Mouse (Mus musculus) layer of hippocampus, postnatal 36 days (tissue): ENCODE data around the gene Il17rc. TPM values are rescaled to one million over a fixed set of nuclear protein-coding genes. Genes with fewer than 3 reads are reported as not detected.

Experiments
- DNase-seq, 2 experiments: peaks; one replicate each; pipeline ENCODE4 v3.0.0; 2022
- total RNA-seq, 2 experiments: library from RNA; stranded (reverse); gene quantifications; 2 replicates each; pipeline ENCODE4 v1.2.3; 2021

Gene Il17rc
- total RNA-seq, 2 experiments from 2014 or later = 6.4 to 9.7 TPM

DNA sequence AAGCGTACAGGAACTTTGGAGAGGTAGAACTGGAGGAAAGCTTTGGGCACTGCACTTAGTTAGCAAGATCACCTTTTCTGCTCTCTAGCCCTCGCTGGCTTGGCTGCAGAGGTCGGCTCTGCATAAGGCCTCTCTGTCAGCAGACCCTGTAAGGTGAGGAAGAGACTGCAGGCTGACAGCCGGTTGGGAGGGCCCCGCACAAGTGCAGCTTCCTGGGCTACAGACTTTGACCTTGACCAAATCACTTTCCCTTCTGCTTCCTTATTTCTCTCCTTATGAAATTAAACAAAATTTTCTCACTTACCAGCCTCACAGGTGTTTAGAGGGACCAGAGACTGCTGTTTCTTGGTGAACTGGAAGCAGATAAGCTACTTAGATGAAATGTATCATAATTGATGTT is 16.2 kb upstream of the Il17rc start:
- DNase-seq = no peak

DNA sequence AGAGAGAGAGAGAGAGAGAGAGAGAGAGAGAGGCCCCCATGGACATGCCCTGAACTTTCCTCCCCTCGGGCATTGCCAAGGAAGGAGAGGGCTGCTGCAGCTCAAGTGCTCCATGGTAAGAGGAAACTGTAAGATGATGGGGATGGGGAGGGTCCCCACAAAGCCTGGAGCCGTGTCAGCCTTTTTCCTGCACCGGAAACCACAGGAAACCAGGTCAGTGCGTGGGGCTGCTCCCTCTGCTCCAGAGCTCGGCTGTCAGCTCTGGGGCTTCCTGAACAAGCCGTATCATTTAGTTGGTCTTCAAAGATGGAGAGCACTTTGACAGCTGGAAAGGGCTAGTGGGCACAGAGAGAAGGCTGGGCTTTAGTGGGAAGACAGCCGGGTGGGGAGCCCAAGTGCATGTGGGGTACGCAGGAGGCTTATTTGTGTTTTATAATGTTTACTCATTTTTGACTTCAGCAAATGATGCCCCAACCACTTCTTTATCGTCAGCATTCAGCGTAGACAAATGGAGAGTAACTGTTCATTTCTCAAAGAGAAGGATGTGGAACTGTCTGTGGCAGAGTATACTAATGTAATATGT is 13.2 kb upstream of the Il17rc start, which contains the start of gene Il17re:
Gene Il17re (plus strand): TSS at position 533 of the 583 bp plus-strand sequence.
- no peak for DNase-seq

DNA sequence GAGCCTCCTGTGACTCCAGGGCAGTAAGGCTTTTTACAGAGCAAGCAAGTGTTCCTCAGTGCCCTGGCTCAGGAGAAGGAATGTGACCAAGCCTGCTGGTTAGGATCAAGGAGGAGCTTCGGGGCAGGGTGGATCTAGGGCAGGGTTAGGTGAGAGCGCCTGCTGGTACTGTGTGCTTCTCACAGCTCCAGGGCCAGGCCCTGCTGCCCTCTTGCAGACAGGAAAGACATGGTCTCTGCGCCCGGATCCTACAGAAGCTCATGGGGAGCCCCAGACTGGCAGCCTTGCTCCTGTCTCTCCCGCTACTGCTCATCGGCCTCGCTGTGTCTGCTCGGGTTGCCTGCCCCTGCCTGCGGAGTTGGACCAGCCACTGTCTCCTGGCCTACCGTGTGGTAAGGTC is 12.6 kb upstream of the Il17rc start:
- no peak for DNase-seq

DNA sequence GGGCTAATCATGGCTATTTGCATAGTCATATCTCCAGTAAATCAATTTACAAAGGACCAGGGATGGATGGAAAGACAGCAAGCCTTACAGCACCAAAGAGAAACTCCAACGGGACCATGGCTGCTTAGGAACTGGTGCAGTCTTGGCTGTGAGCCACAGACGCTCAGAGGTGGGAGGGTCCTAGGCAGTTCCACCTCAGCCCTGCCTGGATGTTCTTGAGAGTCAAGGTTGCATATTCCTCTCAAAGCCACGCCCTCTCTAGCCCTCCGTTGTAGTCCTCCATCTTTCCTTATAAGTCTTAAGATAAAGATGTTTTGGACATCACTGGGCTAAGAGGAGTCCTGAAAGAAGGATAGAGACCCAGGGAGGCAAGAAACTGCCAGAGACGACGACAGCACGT is 7.2 kb upstream of the Il17rc start:
- DNase-seq = no peak

DNA sequence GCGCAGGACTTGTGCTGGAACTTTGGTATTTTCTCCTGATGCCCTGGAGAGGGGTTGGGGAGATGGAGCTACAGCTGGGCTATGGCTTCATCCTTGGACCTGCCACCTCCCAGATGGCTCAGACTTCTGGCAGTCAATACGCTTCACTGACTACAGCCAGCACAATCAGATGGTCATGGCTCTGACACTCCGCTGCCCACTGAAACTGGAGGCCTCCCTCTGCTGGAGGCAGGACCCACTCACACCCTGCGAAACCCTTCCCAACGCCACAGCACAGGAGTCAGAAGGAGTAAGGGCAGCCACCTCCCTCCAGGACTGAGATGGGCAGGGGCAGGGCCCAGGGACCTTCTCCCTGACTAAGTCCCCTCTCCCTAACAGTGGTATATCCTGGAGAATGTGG is 5.6 kb upstream of the Il17rc start:
- DNase-seq = no peak

DNA sequence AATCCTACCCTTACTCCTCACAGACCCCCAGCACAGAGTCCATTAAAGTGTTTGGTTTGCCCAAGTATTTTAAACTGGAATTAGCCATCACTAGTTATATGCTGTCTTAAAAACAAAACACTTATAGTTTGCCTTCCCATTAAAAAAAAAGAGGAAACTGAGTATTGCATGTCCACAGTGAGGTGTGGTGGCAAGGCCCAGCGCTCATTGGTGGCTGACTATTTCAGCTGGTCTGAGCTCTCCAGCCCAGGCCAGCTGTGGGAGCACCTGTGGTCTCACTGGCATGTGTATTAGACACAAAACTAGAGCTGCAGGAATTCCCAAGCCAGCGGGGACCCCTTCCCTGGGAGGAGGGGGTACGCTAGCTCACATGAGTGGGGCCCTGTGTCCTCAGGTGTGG is 2.7 kb upstream of the Il17rc start:
- no peak for DNase-seq

DNA sequence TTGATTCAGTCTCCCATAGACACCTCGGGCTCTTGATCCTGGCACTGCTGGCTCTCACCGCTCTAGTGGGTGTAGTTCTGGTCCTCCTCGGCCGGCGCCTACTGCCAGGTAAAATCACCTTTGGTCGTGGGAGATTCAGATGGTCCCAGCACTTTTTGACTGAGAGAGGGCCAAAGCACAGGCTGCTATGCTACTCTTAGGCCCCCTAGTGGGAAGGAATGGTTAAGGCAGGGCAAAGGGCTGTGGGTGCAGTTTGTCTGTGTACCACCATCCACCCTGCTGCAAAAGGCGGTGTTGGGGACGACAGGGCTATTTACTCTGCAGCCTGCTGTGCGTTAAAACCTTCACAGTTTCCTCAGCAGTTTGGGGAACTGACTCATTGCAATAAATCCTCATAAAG is 2.2 kb upstream of the Il17rc start:
- peak in 1 of 2 experiments; percentile 61 for DNase-seq

DNA sequence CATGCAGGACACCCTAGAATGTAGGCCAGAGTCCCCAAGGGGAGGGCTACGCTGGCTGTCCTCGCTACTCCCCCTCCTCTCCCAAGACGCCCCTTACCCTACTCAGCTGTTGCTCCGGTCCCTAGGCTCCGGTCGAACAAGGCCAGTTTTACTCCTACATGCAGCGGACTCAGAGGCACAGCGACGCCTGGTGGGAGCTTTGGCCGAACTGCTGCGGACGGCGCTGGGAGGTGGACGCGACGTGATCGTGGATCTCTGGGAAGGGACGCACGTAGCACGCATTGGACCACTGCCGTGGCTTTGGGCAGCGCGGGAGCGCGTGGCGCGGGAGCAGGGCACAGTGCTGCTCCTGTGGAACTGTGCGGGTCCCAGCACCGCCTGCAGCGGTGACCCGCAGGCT is 1.8 kb upstream of the Il17rc start:
- DNase-seq = peak; percentile 60 to 61

DNA sequence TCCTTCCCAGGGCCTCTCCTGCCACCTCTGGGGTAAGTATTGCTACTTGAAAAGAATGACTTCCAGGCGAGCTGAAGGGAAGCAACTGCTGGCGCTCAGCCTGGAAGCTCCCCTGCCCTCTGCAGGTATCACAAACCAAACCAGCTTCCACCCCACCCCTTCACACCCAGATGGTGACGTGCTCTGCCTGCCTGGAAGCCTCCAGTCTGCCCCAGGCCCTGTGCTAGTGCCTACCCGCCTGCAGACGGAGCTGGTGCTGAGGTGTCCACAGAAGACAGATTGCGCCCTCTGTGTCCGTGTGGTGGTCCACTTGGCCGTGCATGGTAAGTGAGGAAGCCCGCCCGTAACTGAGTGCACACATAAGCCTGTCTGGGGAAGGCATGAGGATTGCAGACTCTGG is 834 bp downstream of the Il17rc start:
- DNase-seq = no peak

DNA sequence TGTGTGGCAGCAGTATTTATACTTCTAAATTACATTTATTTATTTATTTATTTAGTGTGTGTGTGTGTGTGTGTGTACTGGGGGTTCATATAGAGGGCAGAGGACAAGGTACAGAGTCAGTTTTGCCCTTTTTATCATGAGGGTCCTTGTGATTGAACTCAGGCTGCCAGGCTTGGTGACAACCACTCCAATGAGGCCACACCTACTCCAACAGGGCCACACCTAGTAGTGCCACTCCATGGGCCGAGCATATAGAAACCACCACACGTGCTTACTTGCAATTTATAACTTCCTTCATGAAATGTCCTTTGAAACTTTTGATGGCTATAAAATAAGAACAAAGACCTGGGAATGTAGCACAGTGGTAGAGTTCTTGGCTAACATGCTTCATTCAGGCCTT is 2.0 kb downstream of the Il17rc start:
- DNase-seq = no peak

DNA sequence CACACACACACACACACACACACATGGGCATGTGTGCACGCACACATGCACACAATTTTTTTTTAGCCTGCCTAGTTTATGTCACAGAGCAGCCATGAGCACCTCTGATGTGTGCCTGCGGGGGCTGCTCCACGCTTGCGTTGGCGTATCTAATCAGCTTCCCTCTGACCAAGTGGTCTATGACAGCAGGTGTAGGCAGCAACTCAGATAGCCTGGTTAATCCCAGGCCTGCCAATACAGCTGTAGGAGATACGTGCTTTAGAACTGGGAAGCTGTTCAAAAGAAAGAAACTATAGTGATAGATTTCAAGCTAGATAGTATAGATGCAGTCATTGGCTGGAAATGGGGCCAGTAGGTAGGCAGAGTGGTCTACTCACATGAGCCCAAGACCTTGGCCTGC is 2.5 kb downstream of the Il17rc start:
- no peak for DNase-seq

DNA sequence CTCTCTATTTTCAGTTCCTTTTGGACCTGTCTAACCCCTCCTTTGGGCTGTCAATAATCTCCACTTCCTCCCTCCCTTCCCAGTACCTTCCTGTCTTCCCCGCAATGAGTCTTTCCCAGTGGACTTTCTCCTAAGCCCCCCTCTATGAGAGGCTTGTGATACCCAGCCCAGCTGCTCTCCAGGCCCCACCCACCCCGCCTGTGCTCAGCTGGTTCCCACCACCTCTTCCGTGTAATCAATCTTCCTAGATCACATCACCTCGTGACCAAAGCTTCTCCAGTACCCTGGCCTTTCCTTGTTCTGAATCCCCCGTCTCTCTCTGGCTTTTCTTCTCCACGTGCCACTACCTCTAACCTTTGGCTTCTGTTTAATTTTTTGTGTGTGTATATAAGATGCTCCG is 6.1 kb downstream of the Il17rc start:
- no peak for DNase-seq

DNA sequence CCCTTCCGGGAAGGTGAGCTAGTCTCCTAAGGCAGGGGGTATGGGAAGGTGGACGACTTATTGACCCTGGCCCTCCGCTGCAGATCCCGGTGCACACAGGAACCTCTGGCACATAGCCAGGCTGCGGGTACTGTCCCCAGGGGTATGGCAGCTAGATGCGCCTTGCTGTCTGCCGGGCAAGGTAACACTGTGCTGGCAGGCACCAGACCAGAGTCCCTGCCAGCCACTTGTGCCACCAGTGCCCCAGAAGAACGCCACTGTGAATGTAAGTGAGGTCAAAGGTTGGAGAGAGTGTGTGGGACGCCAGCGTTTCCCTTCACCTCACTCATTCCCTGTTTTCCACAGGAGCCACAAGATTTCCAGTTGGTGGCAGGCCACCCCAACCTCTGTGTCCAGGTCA is 7.7 kb downstream of the Il17rc start:
- no peak for DNase-seq

DNA sequence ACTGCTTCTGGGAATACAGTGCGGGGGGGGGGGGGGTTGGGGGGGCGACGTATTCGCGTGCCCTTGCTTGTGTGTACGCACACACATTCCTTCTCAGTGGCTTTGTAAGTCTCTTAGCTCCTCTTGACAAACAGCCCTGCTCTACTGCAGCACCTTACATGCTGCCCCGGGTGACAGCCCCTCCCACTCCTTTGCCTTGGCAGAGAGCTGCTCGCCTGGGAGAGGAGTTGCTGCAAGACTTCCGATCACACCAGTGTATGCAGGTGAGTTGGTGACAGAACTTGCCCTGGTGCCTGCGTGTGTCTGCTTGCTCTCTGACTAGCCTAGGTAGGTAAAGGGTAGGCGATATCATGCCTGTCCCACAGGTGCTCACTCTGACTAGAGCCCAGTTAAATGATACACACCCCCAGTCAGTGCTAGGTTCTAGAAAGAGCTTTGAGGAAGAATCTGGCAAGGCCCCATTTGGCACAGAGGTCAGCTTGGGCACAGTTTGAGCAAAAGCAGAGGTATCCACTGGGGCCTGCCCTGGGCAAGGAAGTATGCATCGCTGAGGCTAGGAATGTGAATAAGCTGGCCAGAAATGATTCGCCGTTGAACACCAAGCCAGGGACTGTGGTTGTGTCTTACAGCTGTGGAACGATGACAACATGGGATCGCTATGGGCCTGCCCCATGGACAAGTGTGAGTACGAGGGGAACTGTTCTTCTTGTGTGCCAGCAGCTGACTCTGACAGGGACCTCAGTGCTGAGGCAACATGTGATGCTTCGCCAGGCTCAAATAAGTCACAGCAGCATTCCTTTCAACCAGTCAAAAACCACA is 9.5 kb downstream of the Il17rc start:
- DNase-seq = no peak

DNA sequence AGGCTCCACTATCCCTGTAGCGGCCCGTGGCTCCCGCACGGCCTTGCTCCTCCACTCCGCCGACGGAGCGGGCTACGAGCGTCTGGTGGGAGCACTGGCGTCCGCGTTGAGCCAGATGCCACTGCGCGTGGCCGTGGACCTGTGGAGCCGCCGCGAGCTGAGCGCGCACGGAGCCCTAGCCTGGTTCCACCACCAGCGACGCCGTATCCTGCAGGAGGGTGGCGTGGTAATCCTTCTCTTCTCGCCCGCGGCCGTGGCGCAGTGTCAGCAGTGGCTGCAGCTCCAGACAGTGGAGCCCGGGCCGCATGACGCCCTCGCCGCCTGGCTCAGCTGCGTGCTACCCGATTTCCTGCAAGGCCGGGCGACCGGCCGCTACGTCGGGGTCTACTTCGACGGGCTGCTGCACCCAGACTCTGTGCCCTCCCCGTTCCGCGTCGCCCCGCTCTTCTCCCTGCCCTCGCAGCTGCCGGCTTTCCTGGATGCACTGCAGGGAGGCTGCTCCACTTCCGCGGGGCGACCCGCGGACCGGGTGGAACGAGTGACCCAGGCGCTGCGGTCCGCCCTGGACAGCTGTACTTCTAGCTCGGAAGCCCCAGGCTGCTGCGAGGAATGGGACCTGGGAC is 11.4 kb downstream of the Il17rc start:
- peak in 1 of 2 experiments; percentile 56 for DNase-seq

DNA sequence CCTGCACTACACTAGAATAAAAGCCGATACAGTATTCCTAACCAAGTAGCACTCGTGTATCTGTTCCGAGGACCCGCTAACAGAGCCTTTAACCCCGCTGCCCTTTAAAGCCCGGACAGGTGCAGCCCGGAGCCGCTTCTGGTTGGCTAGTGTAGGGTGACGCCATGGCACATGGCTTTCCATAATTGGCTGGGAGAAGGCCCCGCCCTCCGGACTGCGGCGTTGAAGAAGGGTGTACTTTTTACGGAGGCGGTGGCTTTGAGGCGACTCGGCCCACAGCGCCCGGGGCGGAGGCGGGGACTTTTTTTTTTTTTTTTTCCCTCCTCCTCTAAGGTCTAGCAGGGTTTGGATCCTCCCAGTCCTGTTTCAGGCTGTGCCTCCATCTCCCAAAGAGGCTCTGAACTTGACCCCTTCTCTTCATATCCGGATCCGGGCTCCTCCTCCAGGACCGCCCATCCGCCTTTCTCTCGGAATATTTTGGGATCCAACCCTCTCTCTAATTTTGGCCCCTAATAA is 11.9 kb downstream of the Il17rc start, which contains the start of gene Creld1:
Gene Creld1 (plus strand): TSS at position 198 of the 516 bp plus-strand sequence.
- peak; percentile 91 to 94 for DNase-seq

DNA sequence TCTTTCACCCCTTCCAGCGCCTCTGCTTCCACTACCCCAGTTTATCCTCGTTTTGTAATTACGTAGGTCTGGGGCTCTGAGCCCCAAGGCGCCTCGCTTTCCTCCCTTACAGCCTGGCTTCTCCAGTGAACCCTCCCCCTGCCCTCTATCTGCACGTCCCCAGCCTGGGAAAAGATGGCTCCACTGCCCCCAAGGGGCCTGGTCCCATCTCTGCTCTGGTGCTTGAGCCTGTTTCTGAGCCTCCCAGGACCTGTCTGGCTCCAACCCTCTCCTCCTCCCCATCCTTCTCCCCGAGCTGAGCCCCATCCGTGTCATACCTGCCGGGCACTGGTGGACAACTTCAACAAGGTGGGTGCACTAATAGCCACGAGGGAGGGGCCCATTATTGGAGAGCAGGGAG is 12.5 kb downstream of the Il17rc start:
- no peak for DNase-seq

DNA sequence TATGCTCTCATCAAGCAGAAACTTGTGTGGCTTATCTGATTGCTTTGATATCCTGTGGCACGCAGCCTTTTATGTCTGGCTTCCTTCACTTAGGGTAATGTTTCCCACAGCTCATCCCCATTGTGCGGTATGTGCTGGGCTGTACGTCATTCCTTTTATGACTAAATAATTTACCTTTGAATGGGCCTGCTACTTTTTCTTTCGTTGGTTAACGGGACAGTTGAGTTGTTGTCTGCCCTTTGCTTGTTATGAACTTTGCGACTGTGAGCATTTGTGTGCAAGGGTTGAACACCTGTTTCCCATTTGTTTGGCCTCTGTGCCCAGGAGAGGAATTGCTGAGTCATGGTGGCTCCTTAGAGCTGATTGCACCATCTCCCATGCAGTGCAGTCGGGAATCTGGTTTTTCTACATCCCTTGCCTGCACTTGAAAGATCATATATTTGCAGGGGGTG is 15.9 kb downstream of the Il17rc start:
- DNase-seq = no peak

DNA sequence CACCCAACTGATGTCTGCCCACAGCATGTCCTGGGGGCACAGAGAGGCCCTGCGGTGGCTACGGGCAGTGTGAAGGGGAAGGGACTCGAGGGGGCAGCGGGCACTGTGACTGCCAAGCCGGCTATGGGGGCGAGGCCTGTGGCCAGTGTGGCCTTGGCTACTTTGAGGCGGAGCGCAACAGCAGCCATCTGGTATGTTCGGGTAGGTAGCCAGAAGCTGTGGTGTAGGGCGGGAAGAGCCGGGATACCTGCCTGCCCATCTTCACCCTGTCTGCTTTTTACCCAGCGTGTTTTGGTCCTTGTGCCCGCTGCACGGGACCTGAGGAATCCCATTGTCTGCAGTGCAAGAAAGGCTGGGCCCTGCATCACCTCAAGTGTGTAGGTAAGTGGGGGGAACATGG is 18.2 kb downstream of the Il17rc start:
- no peak for DNase-seq

DNA sequence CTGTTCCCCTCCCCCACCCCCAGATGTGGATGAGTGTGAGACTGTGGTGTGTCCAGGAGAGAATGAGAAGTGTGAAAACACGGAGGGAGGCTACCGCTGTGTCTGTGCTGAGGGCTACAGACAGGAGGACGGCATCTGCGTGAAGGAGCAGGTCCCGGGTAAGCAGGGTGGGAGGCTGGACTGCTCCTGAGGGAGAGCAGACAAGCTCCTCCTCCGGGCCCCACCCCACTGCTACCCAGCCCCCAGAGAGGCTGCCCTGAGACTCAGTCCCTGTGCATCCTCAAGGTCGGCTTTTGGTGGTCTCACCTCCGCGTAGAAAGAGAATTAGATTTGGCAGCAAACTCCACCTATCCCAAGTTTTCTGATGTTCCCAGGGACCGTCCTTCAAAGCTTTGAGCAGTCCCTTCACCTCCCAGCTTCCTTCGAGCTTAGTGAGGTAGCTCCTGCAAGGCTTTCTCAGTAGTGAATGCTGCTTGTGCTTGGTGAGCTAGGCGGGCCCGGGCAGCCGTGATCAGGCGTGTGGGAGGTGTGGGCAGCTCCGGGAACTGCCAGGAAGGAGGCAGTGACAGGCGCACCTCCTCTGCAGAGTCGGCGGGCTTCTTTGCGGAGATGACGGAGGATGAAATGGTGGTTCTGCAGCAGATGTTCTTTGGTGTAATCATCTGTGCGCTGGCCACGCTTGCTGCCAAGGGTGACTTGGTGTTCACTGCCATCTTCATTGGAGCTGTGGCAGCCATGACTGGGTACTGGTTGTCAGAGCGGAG is 21.1 kb downstream of the Il17rc start:
- peak in 1 of 2 experiments; percentile 51 for DNase-seq

DNA sequence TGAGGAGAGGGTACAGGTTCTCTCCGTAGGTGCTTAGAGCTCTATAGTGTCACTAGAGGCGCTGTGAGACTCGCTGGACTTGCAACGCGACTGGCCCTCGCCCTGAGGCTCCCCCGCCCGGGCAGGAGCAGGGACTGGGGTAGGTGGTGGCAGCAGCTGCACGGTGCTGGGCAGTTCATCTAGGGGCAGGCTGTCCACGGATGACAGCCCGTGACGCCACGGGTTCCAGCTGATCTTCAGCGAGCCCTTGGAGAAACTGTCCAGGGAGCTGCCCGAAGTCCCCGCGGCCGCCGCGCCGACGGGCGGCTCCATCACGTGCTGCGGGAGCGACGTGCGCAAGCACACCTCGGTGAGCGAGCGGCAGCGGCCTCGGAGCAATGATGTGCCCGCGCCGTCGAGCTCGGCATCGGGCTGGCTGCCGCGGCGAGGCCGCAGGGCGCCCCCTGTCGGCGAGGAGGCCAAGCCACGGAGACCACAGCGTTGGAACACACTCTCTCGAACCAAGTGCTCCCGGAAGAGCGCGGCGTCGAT is 23.1 kb downstream of the Il17rc start:
- peak; percentile 64 to 74 for DNase-seq

DNA sequence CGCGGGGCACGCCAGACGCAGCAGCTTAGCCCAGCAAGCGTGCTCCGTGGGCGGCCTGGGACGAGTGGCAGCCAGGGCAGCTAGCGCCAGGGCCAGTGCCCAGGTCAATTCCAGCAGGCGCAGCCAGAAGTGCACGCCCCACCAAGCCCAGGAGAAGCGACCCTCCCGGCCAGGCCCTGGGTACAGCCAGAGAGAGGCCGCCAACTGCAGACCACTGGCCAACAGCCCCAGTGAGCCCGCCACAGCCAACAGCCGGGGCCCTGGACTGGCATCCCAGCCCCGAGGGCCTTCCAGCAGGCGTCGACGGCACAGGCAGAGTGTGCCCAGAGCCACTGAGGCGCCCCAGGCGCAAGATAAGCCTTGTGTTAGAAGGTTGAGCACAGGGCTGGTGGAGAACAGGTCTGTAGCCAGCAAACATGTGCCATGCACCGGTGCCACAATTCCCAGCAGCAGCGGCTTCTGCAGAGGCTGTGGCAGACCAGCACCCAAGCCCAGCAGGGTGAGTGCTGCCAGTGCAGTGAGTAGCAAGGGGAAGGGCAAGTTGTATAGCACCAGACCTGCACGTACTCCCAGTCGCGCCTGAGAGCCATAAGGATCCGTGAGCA is 23.9 kb downstream of the Il17rc start:
- no peak for DNase-seq
